Mouse (Mus musculus) limb, embryonic 12.5 days (tissue): ENCODE data around the gene Dmap1. TPM values are rescaled to one million over a fixed set of nuclear protein-coding genes. Genes with fewer than 3 reads are reported as not detected.
A peak's percentile ranks its signal among the peaks of the same experiment; 100 is the strongest.

ENCODE experiments used
- ATAC-seq: fragments of 200-750 bp; cut with Nextera tagmentation; 2 replicates; pipeline ENCODE4 v1.8.0; 2017; ENCODE audit warnings: low read depth, moderate TSS enrichment; ENCODE audit not compliant: insufficient number of reproducible peaks, insufficient read depth, low FRiP score, low TSS enrichment
- H3K27ac ChIP-seq: fragments of 300-500 bp; sonication (generic); 2 replicates; pipeline ENCODE4 v1.5.1; 2016; ENCODE audit warnings: mild to moderate bottlenecking, moderate library complexity
- H3K27me3 ChIP-seq: fragments of 300-500 bp; sonication (generic); 2 replicates; pipeline ENCODE4 v1.6.1; 2016; ENCODE audit warnings: mild to moderate bottlenecking, moderate library complexity
- H3K36me3 ChIP-seq: fragments of 300-500 bp; sonication (generic); 2 replicates; pipeline ENCODE4 v1.6.1; 2016; ENCODE audit warnings: mild to moderate bottlenecking, moderate library complexity
- H3K4me1 ChIP-seq: fragments of 300-500 bp; sonication (generic); replicated peaks from 2 replicates; pipeline ENCODE4 v1.6.1; 2016
- H3K4me2 ChIP-seq: fragments of 300-500 bp; sonication (generic); 2 replicates; pipeline ENCODE4 v1.6.1; 2016; ENCODE audit warnings: mild to moderate bottlenecking, moderate library complexity
- H3K4me3 ChIP-seq: fragments of 300-500 bp; sonication (generic); replicated peaks from 2 replicates; pipeline ENCODE4 v1.5.1; 2016; ENCODE audit warnings: mild to moderate bottlenecking
- H3K9ac ChIP-seq: fragments of 300-500 bp; sonication (generic); replicated peaks from 2 replicates; pipeline ENCODE4 v1.6.1; 2016; ENCODE audit warnings: mild to moderate bottlenecking, moderate library complexity
- H3K9me3 ChIP-seq: fragments of 300-500 bp; sonication (generic); 2 replicates; pipeline ENCODE4 v1.6.1; 2016; ENCODE audit warnings: mild to moderate bottlenecking, moderate library complexity
- WGBS: fragments of 180-500 bp; shearing (Covaris S2); methylation state at CpG from one replicate; pipeline ENCODE4 v1.1.7; 2016; 5-methylcytosine and 5-hydroxymethylcytosine counted together
- polyA plus RNA-seq: library from polyadenylated mRNA; unstranded; fragments of >200 nt; fragmentation: Nextera tagmentation; extraction: Ambion mirVana; gene quantifications from 2 replicates; pipeline ENCODE4 v1.2.1, GENCODE M21; 2016

The Dmap1 gene
- polyA plus RNA-seq, 1 experiment from 2014 or later: 87.5 TPM

- peaks cover 9% of the 10 kb centered on the region for H3K4me1 ChIP-seq
- no peak overlapping the region for H3K9ac ChIP-seq
- peaks cover 83% of the 10 kb centered on the region for H3K36me3 ChIP-seq
- H3K9me3 ChIP-seq: no peaks in the 10 kb centered on the region
- no peak overlapping the region for H3K27ac ChIP-seq
- no peaks in the 10 kb centered on the region for H3K27me3 ChIP-seq
- 17% methylated on average over 3 of the region's 3 CpGs for WGBS
- no peak for ATAC-seq
- H3K4me2 ChIP-seq: no peak overlapping the region
- H3K4me3 ChIP-seq: no peak overlapping the region
Measured at GRCm38 (mm10) chr4:117676903-117677302, 5.2 kb downstream of the Dmap1 start.

- no peaks in the 10 kb centered on the region for H3K4me1 ChIP-seq
- H3K4me3 ChIP-seq: no peak overlapping the region
- ATAC-seq: no peak
- no peaks in the 10 kb centered on the region for H3K27me3 ChIP-seq
- peaks cover 65% of the 10 kb centered on the region for H3K36me3 ChIP-seq
- H3K4me2 ChIP-seq: no peak overlapping the region
- WGBS: 89% methylated on average over 3 of the region's 3 CpGs
- no peak overlapping the region for H3K27ac ChIP-seq
- H3K9ac ChIP-seq: no peak overlapping the region
- H3K9me3 ChIP-seq: no peaks in the 10 kb centered on the region
Measured at GRCm38 (mm10) chr4:117673901-117674300, 8.2 kb downstream of the Dmap1 start.

GRCm38 (mm10) chr4:117672042-117672441 lies 10.0 kb downstream of the Dmap1 start:
- ATAC-seq: no peak
- no peak overlapping the region for H3K4me3 ChIP-seq
- no peaks in the 10 kb centered on the region for H3K27me3 ChIP-seq
- peaks cover 46% of the 10 kb centered on the region for H3K36me3 ChIP-seq
- no peaks in the 10 kb centered on the region for H3K9me3 ChIP-seq
- no peak overlapping the region for H3K4me2 ChIP-seq
- H3K27ac ChIP-seq: no peak overlapping the region
- H3K9ac ChIP-seq: 0 out of 2 replicates have a peak overlapping the region, but pooled peaks have one; percentile 8
- 71% methylated on average over 9 of the region's 9 CpGs for WGBS
- no peaks in the 10 kb centered on the region for H3K4me1 ChIP-seq

- H3K9me3 ChIP-seq: no peaks in the 10 kb centered on the region
- H3K4me1 ChIP-seq: peaks cover 8% of the 10 kb centered on the region
- no peaks in the 10 kb centered on the region for H3K27me3 ChIP-seq
- peaks cover 28% of the 10 kb centered on the region for H3K36me3 ChIP-seq
- H3K27ac ChIP-seq: no peak overlapping the region
- no peak overlapping the region for H3K4me2 ChIP-seq
- no peak for ATAC-seq
- no peak overlapping the region for H3K9ac ChIP-seq
- 82% methylated on average over 7 of the region's 7 CpGs for WGBS
- no peak overlapping the region for H3K4me3 ChIP-seq
Measured at GRCm38 (mm10) chr4:117669874-117670273, 12.2 kb downstream of the Dmap1 start.

- Histone ChIP-seq H3K36me3 (peaks cover 14% of the 10 kb centered on the region; the same call in 1 of the 2 replicates), H3K9me3 (no peaks in the 10 kb centered on the region), H3K27me3 (no peaks in the 10 kb centered on the region), H3K27ac (no peak overlapping the region), H3K4me3 (no peak overlapping the region), H3K4me2 (no peak overlapping the region), H3K4me1 (peaks cover 9% of the 10 kb centered on the region), H3K9ac (no peak overlapping the region)
- no peak; the same call in 1 of the 2 replicates for ATAC-seq
- 54% methylated on average over 8 of the region's 8 CpGs for WGBS
Measured at GRCm38 (mm10) chr4:117666054-117666453, 16.0 kb downstream of the Dmap1 start.

GRCm38 (mm10) chr4:117665531-117665930 lies 16.5 kb downstream of the Dmap1 start:
- Histone ChIP-seq H3K9me3 (no peaks in the 10 kb centered on the region), H3K36me3 (peaks cover 19% of the 10 kb centered on the region; the same call in 1 of the 2 replicates), H3K4me3 (no peak overlapping the region), H3K4me2 (no peak overlapping the region), H3K4me1 (peaks cover 9% of the 10 kb centered on the region), H3K27me3 (no peaks in the 10 kb centered on the region), H3K27ac (no peak overlapping the region), H3K9ac (no peak overlapping the region)
- ATAC-seq: no peak
- 59% methylated on average over 7 of the region's 7 CpGs for WGBS

- no peak overlapping the region for H3K4me2 ChIP-seq
- 79% methylated on average over 10 of the region's 10 CpGs for WGBS
- no peak for ATAC-seq
- peaks cover 14% of the 10 kb centered on the region for H3K4me1 ChIP-seq
- no peak overlapping the region for H3K4me3 ChIP-seq
- no peaks in the 10 kb centered on the region for H3K9me3 ChIP-seq
- no peak overlapping the region for H3K9ac ChIP-seq
- no peak overlapping the region for H3K27ac ChIP-seq
- no peaks in the 10 kb centered on the region for H3K27me3 ChIP-seq
- peaks cover 21% of the 10 kb centered on the region; the same call in 1 of the 2 replicates for H3K36me3 ChIP-seq
Measured at GRCm38 (mm10) chr4:117664411-117665137, 17.5 kb downstream of the Dmap1 start.

GRCm38 (mm10) chr4:117660001-117660400 lies 22.1 kb downstream of the Dmap1 start:
- 78% methylated on average over 5 of the region's 5 CpGs for WGBS
- Histone ChIP-seq H3K27ac (peak overlapping the region; percentile 56; the same call in 1 of the 2 replicates), H3K9me3 (no peaks in the 10 kb centered on the region), H3K4me1 (peaks cover 51% of the 10 kb centered on the region), H3K27me3 (no peaks in the 10 kb centered on the region), H3K9ac (no peak overlapping the region), H3K4me2 (no peak overlapping the region), H3K4me3 (no peak overlapping the region), H3K36me3 (peaks cover 21% of the 10 kb centered on the region; the same call in 1 of the 2 replicates)
- no peak for ATAC-seq

GRCm38 (mm10) chr4:117658582-117659444 lies 23.3 kb downstream of the Dmap1 start:
- peak; percentile 73 for ATAC-seq
- 4% methylated on average over 14 of the region's 14 CpGs for WGBS

GRCm38 (mm10) chr4:117657646-117658045 lies 24.4 kb downstream of the Dmap1 start:
- H3K9ac ChIP-seq: no peak overlapping the region
- H3K36me3 ChIP-seq: peaks cover 21% of the 10 kb centered on the region; the same call in 1 of the 2 replicates
- ATAC-seq: no peak
- no peaks in the 10 kb centered on the region for H3K27me3 ChIP-seq
- H3K4me1 ChIP-seq: peaks cover 67% of the 10 kb centered on the region
- H3K4me3 ChIP-seq: no peak overlapping the region
- no peaks in the 10 kb centered on the region for H3K9me3 ChIP-seq
- 31% methylated on average over 4 of the region's 4 CpGs for WGBS
- H3K27ac ChIP-seq: peak overlapping the region; percentile 84
- no peak overlapping the region for H3K4me2 ChIP-seq

More at GRCm38 (mm10) chr4:117658582-117659444, 23.3 kb downstream of the Dmap1 start:
- Histone ChIP-seq H3K27ac (peak overlapping the region; percentile 84), H3K27me3 (no peaks in the 10 kb centered on the region), H3K4me2 (peak overlapping the region; percentile 2; the same call in 1 of the 2 replicates), H3K4me1 (peaks cover 60% of the 10 kb centered on the region), H3K9me3 (no peaks in the 10 kb centered on the region), H3K4me3 (no peak overlapping the region), H3K36me3 (peaks cover 21% of the 10 kb centered on the region; the same call in 1 of the 2 replicates), H3K9ac (no peak overlapping the region)

- Histone ChIP-seq H3K9ac (no peak overlapping the region), H3K4me1 (peaks cover 74% of the 10 kb centered on the region), H3K36me3 (peaks cover 15% of the 10 kb centered on the region; the same call in 1 of the 2 replicates), H3K4me3 (no peak overlapping the region), H3K4me2 (no peak overlapping the region), H3K9me3 (no peaks in the 10 kb centered on the region), H3K27ac (peak overlapping the region; percentile 84), H3K27me3 (no peaks in the 10 kb centered on the region)
- whole genome bisulfite sequencing: 16% methylated on average over 6 of the region's 6 CpGs
- no peak for ATAC-seq
Measured at GRCm38 (mm10) chr4:117656961-117657360, 25.1 kb downstream of the Dmap1 start.
